Mouse (Mus musculus): ENCODE measurements around the gene Olfr161.
"Not testable (repeated sequence)": the region's sequence is repeated elsewhere in the genome, so short reads cannot be mapped to it uniquely, and the experiment has no call there.

The Olfr161 gene

DNA sequence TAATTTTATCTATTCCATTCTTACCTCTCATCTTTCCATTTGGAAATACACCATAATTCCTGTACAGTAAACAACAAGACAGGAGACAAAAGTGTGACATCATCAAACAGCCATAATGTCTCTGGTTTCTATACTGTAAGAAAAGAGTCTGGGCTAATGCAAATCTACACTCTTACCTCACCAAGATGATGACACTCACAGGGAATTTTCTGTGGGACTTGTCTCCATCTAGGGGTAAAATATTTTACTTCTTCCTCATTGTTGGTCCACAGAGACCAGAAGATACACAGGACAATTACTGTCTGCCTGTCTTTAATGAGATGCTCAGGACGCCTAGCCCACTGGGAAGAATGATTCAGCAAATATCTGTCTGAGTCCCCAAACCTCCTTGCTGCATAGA, at the start of gene Olfr161:
Gene Olfr161 (plus strand): TSS at position 352 of the 400 bp plus-strand sequence.
- no peak for DNase-seq (ENCODE audit: low spot score in 2 of 2)

DNA sequence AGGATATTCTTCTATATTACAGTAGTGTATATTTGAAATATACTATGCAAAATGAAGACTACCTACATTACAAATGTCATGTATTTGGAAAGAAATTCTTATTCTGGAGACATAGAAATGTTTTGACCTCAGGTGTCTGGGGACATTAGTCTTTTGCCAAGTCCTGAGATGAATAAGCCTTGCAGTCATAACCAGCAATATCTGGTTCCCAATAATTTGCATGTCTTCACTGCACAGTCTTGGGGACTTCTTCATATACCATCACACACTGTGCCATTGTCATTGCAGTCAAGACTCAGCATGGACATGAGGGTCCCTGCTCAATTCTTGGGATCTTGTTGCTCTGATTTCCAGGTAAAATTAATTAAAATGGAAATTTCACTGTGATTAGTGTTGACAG, 27.3 kb upstream of the Olfr161 start:
- no peak for DNase-seq (ENCODE audit: low spot score in 2 of 2)

DNA sequence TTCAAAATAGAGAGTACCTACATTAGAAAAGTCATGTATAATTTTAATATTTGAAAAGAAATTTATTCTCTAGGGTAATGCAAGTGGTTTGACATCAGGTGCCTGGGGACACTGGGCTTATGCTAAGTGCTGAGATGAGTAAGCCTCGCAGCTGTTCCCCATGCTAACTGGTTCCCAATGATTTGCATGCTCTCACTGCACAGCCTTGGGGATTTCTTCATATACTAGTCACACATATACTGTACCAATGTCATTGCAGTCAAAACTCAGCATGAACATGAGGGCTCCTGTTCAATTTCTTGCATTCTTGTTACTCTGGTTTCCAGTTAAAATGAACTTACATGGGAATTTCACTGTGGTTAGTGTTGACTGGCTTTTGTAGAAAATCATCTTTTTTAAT, 13.2 kb upstream of the Olfr161 start:
- not testable (repeated sequence) for DNase-seq (ENCODE audit: low spot score in 2 of 2)

DNA sequence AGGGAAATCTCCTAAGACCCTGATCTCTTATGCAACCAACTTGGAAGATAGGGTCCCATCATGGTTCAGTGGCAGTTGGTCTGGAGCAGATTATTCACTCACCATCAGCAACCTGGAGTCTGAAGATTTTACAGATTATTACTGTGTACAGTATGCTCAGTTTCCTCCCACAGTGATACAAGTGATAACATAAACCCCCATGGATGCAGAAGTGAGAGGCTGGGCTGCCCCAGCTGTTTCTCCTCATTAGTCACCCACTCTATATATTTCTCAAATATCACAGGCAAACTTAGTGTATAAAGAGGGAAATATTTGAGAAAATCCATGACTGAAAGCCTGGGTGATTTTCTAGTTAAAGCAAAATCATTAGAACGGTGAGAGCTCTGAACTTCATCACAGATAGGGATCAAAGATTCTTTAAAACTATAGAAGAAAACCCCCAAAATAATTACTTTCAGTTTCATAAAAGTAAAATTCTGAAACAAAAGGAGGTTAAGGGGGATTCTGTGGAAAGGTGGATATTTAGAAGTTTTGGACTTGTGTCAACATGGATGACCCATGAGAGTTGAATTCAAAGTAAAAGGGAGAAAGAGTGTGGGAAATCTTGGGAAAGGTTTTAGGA, 12.5 kb upstream of the Olfr161 start:
- not testable (repeated sequence) for DNase-seq (ENCODE audit: low spot score in 2 of 2)

DNA sequence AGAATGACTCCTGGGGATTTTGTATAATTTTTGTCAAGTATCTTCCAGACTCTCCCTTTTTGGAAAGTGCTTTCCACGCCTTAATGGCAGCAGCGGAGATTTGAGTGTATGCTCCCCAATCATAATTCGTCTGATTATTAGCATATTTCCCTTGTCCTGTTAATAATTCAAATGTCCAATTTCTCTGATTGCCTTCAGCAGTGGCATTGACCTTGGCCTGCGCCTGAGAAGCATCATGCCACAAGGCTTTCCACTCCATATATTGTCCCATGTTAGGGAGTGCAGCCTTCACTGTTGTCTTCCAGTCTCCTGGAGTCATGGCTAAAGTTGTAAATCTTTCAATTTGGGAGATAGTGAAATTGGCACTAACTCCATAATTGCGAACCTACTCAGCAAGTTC, 40.5 kb downstream of the Olfr161 start:
- not testable (repeated sequence) for DNase-seq (ENCODE audit: low spot score in 2 of 2)

DNA sequence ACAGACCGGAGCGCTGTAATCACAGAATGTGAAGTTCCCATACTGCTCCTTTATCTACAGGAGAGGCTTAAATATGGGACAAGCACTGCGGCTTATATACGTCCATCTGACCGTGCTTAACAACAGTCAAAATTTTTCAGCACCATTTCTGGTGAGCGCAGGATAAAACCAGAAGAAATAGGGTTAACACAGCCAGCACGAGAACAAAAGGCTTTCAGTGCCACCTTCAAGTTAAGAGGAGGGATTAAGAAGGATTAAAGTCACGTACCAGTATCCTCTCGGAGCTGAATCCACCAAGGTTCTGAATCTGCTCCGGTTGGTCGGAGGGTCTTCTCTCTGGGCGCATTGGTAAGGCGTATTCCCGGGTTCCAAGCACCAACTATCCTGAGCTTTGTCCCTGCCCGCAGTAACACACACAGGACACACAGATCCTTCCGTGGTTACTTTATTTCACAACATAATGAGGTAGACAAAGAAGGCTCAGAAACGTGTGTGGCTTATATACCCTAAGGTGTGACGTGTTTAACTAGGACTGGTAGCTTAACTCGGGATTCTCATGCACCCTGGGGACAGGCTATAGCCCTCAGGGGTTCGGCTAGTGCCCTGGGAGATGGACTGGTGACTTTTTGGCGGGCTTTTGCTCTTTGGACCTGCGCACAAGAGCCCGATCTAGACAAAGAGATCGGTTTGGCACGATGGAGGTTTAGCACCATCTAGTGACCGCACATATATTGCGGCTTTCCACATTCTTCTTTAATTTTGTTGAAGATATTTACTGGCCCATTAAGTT, 41.9 kb downstream of the Olfr161 start:
- not testable (repeated sequence) for DNase-seq (ENCODE audit: low spot score in 2 of 2)
